Mouse (Mus musculus) stomach, postnatal 0 days (tissue): ENCODE measurements around the gene Gm16253.

Source experiments
- CTCF ChIP-seq: IDR thresholded peaks from 2 replicates; pipeline ENCODE4 v1.5.1; 2016; ENCODE audit warnings: antibody characterized with exemption, low read depth, mild to moderate bottlenecking, moderate library complexity
- EP300 ChIP-seq: optimal IDR thresholded peaks from 2 replicates; pipeline ENCODE3; 2016; ENCODE audit warnings: antibody characterized with exemption

- TF ChIP-seq CTCF (no peak), EP300 (no peak)
Measured at GRCm38 (mm10) chr3:96566661-96567450, 9.9 kb upstream of the Gm16253 start.
